Mouse (Mus musculus) gonadal fat pad, adult 2 months (tissue): ENCODE data around the gene Ccdc43. TPM values are rescaled to one million over a fixed set of nuclear protein-coding genes. Genes with fewer than 3 reads are reported as not detected.
"Not testable (repeated sequence)": the region's sequence is repeated elsewhere in the genome, so short reads cannot be mapped to it uniquely, and the experiment has no call there.

ENCODE experiments used
- DNase-seq: peaks from one replicate; pipeline ENCODE4 v3.0.0-alpha.2; 2012; ENCODE audit warnings: low read depth
- polyA plus RNA-seq: library from polyadenylated mRNA; depleted of rRNA; stranded (reverse); fragments of >200 nt; gene quantifications from 2 replicates; pipeline ENCODE4 v1.2.3, GENCODE M21; 2012; rRNA removed

Ccdc43 gene
- 6.8 and 7.0 TPM in 2 replicates for polyA plus RNA-seq

DNA sequence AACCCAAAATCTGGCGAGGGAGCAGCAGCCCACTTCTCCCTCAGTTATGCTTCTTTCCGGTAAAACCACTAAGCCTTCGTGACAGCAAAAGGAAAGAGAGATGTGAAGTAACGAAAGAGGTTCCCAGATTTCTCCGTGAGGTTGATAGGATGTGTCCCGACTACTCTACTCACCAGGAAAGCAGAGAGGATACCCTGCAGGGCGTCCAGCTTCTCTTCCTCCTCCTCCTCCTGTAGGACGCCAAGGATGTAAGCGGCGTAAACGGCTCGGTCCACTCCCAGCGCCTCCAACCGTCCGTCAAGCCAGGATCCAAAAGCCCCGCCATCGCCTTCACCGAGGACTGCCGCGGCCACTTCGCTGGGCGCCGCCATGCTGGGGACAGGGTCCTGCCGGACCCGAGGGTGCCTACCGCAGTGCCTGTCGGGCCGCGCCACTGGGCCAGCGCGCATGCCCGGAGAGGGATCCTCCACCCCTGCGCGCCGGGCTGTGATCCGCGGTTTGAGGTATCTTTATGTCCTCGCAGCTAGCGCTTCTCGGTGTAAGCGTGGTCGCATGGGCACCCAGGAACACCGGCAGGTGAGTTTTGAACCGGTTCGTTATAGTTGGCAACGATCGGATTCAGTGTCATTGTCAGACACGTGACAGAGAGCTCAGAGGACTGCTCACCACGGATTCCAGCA lies at the start of gene Ccdc43:
Ccdc43 (minus strand) TSS at position 445 of the 680 bp plus-strand sequence.
- no peak for DNase-seq

DNA sequence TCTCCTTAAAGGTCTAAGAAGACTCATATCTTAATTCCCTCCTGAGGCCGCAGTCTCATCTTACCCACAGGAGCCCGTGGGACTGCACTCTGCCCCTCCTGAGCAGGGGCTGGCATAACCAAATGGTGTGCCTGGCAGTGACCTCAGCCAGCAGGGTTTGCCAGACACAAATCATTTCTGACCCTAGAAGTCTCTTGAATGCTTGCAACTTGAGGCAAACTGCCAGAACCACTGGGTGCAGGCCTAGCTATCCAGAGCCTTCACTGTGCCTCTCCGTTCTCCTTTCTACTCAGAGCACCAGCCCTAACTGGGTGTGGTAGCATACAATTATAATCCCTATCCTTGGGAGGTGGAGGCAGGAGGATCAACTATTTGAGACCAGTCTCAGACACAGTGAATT lies 47.2 kb upstream of the Ccdc43 start:
- DNase-seq: no peak

- no peak for DNase-seq
These were observed 45.3 kb upstream of the Ccdc43 start for GRCm38 (mm10) chr11:102742843-102743242.

DNA sequence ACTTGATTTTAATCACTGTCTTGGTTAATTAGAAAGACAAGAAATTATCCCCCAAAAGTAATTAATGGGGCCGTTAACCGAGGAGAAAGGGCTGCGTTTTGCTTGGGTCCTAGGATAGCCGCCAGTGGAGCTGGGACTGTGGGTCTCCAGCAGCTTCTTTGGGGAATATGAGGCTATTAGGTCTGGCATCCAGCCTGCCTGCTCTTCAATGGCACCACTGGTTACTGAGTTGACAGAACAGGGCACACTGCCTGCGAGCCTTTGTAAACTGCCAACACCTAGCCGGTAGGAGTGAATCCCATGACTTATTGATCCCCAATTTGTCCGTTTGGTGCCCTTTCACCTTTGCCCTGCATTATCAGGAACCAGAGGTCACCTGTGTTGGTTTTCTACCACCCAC lies 44.5 kb upstream of the Ccdc43 start:
- DNase-seq: no peak

DNA sequence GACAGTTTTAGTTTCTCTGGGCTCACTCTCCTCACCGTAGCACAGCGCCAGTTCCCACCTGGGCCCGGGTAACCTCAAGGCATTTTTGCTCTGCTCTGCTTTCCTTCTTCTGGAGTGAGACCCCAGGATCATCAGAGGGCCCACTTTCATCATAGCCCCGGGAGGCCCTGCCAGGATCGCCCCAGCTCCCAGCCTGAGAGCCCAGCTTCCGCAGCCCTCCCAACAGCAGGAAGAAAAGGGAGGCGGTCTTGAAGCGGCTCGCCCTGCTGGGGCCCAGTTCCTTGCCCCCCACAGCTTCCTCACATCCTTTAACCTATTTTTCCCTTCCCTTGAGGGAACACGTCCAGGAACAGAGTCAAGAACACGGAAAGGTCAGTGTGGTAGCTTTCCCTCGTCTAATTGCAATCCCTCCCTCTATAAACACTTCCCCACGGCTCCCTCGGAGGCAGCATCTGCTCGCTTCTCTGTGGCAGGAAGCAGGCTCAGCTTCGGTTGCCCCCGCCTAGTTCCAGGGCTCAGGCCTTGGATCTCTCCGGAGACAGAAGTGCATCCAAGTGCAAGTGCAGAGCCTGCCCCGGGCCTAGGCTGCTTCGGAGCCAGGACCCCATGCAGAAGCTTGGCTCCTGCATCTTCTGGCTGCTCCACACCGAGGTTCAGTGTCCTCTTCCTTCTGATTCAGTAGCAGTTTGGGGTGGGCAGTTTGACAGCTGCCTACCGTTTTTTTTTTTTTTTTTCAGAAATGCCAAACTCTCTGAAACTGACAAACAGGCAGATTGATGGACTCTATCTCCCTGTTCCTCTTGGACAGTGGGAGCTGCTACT lies 43.8 kb upstream of the Ccdc43 start:
- no peak for DNase-seq

- no peak for DNase-seq
These were observed 43.1 kb upstream of the Ccdc43 start for GRCm38 (mm10) chr11:102740634-102741033.

DNA sequence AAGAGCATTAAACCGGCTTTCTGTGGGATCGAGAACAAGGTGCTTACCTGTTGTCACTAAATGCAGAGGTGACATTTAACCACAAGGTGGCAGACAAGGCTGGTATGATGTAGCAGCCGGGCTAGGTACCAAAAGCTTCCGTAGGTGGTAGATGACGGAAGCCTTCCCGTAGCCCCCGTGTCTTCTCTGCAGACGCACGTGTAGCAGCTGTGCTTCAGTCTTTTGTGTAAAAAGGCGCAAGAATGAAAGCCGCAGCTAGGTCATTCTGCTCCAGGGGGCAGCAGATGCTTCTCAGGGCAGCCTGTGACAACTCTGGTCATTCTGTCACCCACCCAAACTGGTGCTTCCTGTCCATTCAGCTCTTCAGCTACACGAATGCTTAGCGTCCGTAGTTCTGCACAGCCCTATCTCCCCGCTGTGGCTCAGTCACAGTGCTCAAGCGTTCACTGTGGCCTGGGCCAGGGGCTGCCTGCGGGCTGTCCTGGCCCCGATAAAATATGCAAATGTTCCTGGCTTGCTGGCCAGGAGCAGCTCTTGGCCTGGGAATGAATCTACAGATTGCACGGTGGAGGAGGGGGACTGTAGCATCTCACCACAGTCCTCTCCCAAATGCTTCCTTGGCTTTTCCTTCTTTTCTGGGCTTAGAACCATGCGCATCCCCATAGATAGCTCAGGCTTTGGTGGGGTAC lies 41.8 kb upstream of the Ccdc43 start:
- DNase-seq: no peak

DNA sequence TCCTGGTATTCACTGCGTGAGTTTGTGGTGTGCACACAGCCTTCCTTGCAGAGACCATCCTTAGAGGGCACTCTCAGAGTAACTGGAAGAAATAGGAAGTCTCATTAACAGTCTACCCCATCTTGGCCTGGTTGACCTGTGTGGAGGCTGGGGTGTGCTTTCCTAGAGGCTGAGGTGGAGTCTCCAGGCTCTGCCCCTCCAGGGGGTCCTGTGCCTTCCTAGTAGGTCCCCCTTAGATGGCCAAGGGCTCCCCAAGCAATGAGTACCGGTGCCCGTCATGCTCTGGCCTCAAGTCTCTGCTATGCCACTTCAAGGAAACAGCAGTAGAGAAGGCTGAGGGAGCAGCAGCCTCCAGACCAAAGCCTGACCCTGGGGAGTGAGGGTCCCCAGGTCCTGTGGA lies 40.5 kb upstream of the Ccdc43 start:
- no peak for DNase-seq

DNA sequence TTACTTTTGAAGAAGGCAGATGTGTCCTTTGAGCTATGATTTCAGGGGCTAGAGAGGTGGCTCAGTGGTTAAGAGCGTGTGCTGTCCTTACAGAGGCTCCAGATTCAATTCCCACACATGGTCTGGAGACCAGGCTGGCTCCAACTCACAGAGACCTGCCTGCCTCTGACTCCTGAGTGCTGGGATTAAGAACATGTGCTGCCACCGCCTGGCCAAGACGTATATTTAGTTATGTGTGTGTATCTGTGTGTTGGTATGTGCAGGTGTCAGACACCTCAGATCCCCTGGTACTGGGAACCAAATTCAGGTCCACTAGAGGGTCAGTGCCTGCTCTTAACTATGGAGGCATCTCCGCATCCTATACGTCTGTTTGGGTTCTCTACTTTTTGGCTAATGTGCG lies 37.4 kb upstream of the Ccdc43 start:
- DNase-seq: no peak

GRCm38 (mm10) chr11:102733146-102733545 lies 35.6 kb upstream of the Ccdc43 start:
- no peak for DNase-seq

DNA sequence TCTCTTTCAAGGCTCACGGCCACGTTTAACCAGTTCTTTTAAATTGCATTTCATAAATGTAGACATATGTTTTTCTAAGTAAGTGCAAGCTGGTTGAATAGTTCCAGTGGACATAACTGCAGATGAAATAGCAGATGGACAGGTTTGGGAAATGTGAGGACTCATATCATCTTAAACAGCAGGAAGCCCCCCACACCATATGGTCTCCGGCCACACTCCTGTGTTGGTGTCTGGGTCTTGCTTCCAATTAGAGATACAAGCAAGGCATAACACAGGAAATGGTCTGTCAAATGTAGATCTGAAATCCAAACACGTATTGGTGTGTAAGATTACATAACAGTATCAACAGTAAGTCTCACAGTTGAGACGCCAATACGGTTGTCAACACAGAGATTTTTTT lies 33.8 kb upstream of the Ccdc43 start:
- no peak for DNase-seq

- DNase-seq: no peak
These were observed 32.3 kb upstream of the Ccdc43 start for GRCm38 (mm10) chr11:102729835-102730234.

- no peak for DNase-seq
These were observed 31.0 kb upstream of the Ccdc43 start for GRCm38 (mm10) chr11:102728614-102729013.

- DNase-seq: no peak
These were observed 28.0 kb upstream of the Ccdc43 start for GRCm38 (mm10) chr11:102725574-102725973.

- no peak for DNase-seq
These were observed 18.6 kb upstream of the Ccdc43 start for GRCm38 (mm10) chr11:102716135-102716534.

DNA sequence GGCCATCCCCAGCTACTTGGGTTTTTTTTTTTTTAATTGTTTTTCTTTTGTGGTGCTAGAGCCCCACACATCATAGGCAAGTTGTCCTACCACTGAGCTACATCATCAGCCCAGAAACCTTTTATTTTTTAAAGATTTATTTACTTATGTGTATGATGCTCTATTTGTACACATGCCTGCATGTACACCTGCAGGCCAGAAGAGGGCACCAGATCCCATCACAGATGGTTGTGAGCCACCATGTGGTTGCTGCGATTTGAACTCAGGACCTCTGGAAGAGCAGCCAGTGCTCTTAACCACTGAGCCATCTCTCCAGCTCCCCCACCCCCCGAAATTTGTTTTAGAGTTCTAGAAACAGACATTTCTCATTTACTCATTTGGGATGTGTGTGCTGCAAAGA lies 17.0 kb upstream of the Ccdc43 start:
- not testable (repeated sequence) for DNase-seq

DNA sequence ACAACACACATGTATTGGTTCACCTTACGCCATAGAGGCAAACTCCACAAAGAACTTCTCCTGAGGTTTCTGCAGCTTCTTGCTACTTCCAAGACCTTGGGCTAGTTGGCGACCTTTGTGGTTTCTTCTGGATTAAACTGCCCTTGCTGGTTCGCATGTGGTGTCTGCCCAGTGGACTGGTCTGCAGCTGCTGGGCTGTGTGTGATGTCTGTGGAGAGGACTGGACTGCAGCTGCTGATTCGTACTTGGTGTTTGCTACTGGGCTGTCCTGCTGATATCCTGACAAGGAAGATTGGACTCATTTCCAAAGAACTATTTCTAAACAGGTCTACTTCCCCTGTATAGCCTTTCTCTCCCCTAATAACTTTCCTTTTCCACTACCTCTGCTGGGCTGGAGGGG lies 14.8 kb upstream of the Ccdc43 start:
- DNase-seq: no peak

DNA sequence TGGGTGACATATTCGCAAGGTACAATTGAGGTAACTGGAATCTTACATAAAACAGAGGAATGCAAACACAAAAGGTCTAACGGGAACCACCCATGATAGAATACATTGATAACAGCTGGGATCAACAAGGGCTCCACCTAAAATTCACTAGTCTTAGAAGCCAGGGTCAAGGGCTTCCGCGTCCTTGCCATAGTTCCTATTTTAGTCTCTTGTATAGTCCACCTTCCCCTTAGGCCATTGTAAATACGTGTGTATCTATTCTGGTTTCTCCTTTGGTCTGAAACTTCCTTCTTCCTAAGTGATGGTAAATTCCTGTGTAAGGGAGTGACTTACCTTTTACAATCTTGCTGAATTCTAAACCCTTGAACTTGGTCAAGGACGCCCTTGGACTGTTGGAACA lies 4.6 kb upstream of the Ccdc43 start:
- not testable (repeated sequence) for DNase-seq

DNA sequence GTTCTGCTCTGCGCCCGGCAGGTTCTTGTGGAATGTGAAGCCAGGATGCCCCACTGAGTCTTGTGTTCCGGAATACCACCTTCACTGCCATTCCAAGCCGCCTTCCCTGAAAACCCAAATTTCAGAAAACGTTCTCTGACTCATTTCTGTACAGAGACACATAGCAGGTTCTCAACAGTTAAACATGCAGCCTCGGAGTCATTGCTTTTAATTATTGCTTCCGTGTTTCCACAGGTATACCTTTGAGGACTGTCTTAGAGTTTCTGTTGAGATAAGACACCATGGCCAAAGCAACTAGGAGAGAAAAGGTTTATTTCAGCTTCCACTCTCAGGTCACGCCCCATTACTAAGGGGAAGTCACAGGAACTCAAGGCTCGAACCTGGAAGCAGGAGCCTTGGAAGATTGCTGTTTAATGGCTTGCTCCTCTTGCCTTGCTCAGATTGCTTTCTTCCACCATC lies 465 bp upstream of the Ccdc43 start:
- no peak for DNase-seq

DNA sequence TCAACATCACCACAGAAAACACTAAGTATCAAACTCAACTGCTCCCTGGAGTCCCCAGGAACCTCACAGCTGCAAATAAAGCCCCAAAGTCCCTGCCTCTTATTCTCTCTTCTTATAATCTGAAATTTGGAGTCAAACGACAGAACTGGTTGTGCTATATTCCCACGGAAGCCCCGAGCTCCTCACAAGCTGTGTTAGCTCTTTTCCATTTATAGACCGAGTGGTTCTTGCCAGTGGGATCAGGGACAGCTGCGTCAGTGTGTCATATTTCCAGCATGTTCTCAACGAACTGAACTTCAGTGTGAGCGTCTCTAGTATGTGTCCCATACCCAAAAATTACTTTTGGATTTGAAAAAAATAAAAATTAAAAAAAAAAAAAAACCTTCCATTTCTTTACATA lies 2.3 kb downstream of the Ccdc43 start:
- no peak for DNase-seq

DNA sequence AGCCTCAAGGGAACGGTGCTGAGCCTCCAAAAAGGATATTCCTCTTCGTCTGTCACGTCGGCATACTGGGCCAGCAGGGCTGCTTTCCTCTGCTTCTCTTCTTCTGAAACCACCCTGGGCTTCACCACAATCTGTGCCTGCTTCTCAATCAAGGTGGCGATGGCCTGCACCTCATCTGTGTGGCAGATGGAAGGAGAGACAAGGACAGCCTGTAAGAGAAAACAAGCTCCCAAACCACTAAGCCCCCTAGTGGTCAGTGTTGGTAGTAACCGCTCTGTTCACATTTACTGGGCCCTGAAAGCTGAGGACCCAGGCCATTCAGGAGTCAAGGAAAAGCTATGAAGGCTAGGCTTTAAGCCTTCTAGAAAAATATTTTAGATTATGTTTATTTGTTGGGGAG lies 7.4 kb downstream of the Ccdc43 start:
- peak; percentile 5 for DNase-seq

DNA sequence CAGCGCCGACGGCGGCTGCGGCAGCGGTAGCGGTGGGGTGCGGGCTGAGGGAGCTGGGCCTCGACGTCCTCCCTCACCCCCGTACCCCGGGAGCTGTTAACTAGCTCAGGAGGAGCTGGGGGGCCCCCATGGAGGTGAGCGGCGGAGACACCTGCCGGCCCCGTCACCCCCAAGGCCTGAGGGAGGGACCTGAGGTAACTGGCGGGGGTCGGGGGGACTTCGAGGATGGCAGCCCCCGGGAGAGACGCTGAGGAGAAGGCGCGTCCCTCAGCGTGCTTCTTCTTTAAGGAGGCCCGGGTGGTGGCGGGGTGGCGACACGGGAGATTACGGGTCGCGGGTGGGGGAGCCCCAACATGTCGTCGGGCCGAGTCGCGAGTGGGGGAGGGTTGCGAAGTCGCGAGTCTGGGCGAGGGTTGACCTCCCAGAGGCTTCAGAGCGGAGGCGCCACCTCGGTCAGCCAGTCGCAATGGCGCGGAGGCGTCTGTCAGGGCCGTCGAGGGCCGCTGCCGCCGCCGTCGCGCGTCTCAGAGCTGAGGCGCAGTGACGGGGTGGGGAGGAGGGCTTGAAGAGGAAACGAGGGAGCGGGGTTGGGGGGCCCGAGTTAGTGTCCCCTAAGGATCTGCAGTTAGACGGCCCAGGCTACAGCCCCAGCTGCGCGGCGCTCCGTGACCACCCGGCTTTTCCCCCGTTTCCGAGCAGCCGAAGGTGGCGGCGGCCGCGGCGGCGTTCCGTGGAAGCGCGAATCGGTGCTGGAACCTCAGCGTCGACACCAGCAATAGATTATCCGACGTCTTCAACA lies 31.7 kb downstream of the Ccdc43 start:
- DNase-seq: no peak
